Mouse (Mus musculus) forebrain, embryonic 13.5 days (tissue): Measurements from ENCODE around the gene Sh3bp1. TPM values are rescaled to one million over a fixed set of nuclear protein-coding genes. Genes with fewer than 3 reads are reported as not detected.

Source experiments
- ATAC-seq: fragments of 200-750 bp; cut with Nextera tagmentation; 2 replicates; pipeline ENCODE4 v1.8.0; 2017
- H3K27ac ChIP-seq: fragments of 300-500 bp; sonication (generic); 2 replicates; pipeline ENCODE4 v1.5.1; 2015; ENCODE audit warnings: inconsistent platforms, mild to moderate bottlenecking, moderate library complexity
- H3K27me3 ChIP-seq: fragments of 300-500 bp; sonication (generic); 2 replicates; pipeline ENCODE4 v1.6.1; 2015; ENCODE audit warnings: mild to moderate bottlenecking, inconsistent platforms
- H3K36me3 ChIP-seq: fragments of 300-500 bp; sonication (generic); 2 replicates; pipeline ENCODE4 v1.6.1; 2015; ENCODE audit warnings: mild to moderate bottlenecking, inconsistent platforms; ENCODE audit not compliant: poor library complexity, severe bottlenecking
- H3K4me1 ChIP-seq: fragments of 300-500 bp; sonication (generic); 2 replicates; pipeline ENCODE4 v1.6.1; 2015; ENCODE audit warnings: inconsistent platforms
- H3K4me2 ChIP-seq: fragments of 300-500 bp; sonication (generic); 2 replicates; pipeline ENCODE4 v1.6.1; 2015; ENCODE audit warnings: inconsistent platforms, mild to moderate bottlenecking, moderate library complexity
- H3K4me3 ChIP-seq: fragments of 300-500 bp; sonication (generic); 2 replicates; pipeline ENCODE4 v1.5.1; 2015; ENCODE audit warnings: mild to moderate bottlenecking, inconsistent platforms
- H3K9ac ChIP-seq: fragments of 300-500 bp; sonication (generic); 2 replicates; pipeline ENCODE4 v1.6.1; 2015; ENCODE audit warnings: mild to moderate bottlenecking, inconsistent platforms
- H3K9me3 ChIP-seq: fragments of 300-500 bp; sonication (generic); replicated peaks from 2 replicates; pipeline ENCODE4 v1.6.1; 2016; ENCODE audit warnings: inconsistent platforms
- WGBS: fragments of 180-500 bp; shearing (Covaris S2); methylation state at CpG from one replicate; pipeline ENCODE4 v1.1.7; 2015; 5-methylcytosine and 5-hydroxymethylcytosine counted together
- polyA plus RNA-seq: library from polyadenylated mRNA; unstranded; fragments of >200 nt; fragmentation: Nextera tagmentation; extraction: Ambion mirVana; gene quantifications from 2 replicates; pipeline ENCODE4 v1.2.1, GENCODE M21; 2015

Sh3bp1 gene
- polyA plus RNA-seq, 1 experiment from 2014 or later = 3.7 TPM

DNA sequence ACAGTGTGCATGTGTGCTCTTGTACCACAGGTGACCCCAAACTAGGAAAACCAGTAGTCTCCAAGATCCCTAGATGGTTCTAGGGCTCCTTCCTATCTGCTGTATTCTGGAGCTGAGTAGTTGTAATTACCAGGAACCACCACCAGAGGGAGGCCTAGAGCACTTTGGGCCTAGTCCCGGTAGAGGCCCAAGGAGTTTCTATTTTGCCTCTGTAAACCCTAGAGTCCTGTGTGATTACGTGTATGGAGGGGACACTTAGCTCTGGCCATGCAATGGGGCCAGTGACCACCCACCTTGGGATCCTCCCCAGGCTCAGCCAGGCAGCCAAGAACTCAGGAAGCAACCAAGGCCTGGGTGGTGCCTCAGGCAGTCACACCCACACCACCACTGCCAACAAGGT is 3.7 kb downstream of the Sh3bp1 start:
- Histone ChIP-seq H3K4me1 (peaks cover 17% of the 10 kb centered on the region), H3K27ac (no peak overlapping the region), H3K9ac (no peak overlapping the region), H3K36me3 (no peaks in the 10 kb centered on the region), H3K27me3 (peaks cover 26% of the 10 kb centered on the region), H3K4me3 (no peak overlapping the region), H3K9me3 (no peaks in the 10 kb centered on the region), H3K4me2 (no peak overlapping the region)
- 3% methylated on average over 2 of the region's 2 CpGs for WGBS
- ATAC-seq = peak; percentile 33; the same call in 1 of the 2 replicates

DNA sequence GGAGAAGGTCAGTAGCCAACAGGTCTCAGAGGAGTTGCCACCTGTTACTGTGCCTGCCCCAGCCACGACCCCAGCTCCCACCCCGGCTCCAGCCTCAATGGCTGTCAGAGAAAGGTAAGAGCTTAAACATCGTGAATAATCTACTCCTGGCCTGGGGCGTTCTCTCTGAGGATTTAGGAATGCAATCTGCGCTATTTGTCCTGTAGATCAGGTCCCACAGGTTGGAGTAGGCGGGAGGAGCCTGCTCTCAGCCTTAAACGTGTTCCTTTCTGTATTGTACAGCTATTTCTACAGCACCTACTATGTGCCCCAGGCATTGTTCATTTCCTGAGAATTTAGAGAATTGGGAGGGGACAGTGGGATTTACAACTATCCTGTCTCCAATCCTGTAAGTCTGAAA is 8.8 kb downstream of the Sh3bp1 start:
- Histone ChIP-seq H3K4me2 (no peak overlapping the region), H3K27me3 (no peaks in the 10 kb centered on the region), H3K36me3 (no peaks in the 10 kb centered on the region), H3K9ac (no peak overlapping the region), H3K27ac (no peak overlapping the region), H3K4me1 (peaks cover 9% of the 10 kb centered on the region; the same call in 1 of the 2 replicates), H3K4me3 (no peak overlapping the region), H3K9me3 (no peaks in the 10 kb centered on the region)
- WGBS = 86% methylated on average over 7 of the region's 7 CpGs
- no peak for ATAC-seq

DNA sequence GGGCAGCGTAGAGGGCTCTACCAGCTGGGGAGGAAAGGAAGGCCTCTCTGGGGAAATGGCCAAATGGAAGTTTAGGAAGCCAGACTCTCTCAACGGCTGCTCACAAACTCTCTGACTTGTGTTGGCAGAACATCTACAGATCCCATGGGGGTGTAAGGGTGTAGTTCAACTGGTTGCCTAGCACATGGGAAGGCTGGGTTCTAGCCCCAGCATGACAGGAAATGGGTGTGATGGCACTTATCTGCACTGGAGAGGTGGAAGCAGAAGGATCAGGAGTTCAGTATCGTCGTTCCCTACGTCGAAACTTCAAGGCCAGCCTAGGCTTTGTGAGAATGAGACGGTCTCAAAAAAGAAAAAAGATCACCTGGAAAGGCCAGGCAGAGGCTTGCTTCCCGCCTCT is 9.4 kb downstream of the Sh3bp1 start:
- Histone ChIP-seq H3K4me3 (no peak overlapping the region), H3K9me3 (no peaks in the 10 kb centered on the region), H3K4me1 (peaks cover 10% of the 10 kb centered on the region; the same call in 1 of the 2 replicates), H3K36me3 (no peaks in the 10 kb centered on the region), H3K9ac (no peak overlapping the region), H3K4me2 (no peak overlapping the region), H3K27me3 (no peaks in the 10 kb centered on the region), H3K27ac (no peak overlapping the region)
- no peak for ATAC-seq
- 92% methylated on average over 8 of the region's 8 CpGs for WGBS

DNA sequence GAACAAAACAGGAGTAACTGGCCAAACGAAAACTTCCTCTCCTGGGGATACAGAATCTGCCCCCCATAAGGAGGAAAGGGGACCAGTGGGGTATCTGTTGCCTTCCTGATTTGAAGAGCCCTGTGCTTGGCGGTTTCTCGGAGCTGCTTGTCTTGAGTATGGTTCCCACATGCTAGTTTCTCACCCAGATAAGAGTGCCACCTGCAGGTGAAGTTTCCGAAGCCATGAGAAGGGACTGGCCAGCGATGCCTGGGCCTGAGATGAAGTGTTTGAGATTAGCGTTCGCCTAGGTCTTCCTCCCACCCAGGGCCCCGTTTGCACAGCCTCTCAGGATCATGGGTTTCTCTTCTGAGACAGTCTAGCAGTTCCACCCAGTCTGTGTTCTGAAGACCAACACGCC is 12.5 kb downstream of the Sh3bp1 start:
- Histone ChIP-seq H3K4me3 (no peak overlapping the region), H3K36me3 (no peaks in the 10 kb centered on the region), H3K4me2 (no peak overlapping the region), H3K27ac (no peak overlapping the region), H3K4me1 (peaks cover 37% of the 10 kb centered on the region), H3K27me3 (no peaks in the 10 kb centered on the region), H3K9ac (peak overlapping the region; percentile 21; the same call in 1 of the 2 replicates), H3K9me3 (no peaks in the 10 kb centered on the region)
- no peak for ATAC-seq
- 27% methylated on average over 9 of the region's 9 CpGs for WGBS

- under 1% methylated on average over 51 of the region's 51 CpGs for WGBS
- Histone ChIP-seq H3K9me3 (no peaks in the 10 kb centered on the region), H3K9ac (peak within 1 kb of the TSS; percentile 88), H3K27ac (peak within 1 kb of the TSS; percentile 97), H3K4me2 (peak within 1 kb of the TSS; percentile 92), H3K36me3 (peaks cover 8% of the 10 kb centered on the region), H3K27me3 (no peaks in the 10 kb centered on the region), H3K4me3 (peak within 1 kb of the TSS; percentile 81), H3K4me1 (peaks cover 41% of the 10 kb centered on the region)
- peak; percentile 95 for ATAC-seq
Measured at GRCm38 (mm10) chr15:78913632-78914090, 14.1 kb downstream of the Sh3bp1 start, which contains the start of gene Pdxp. Pdxp (plus strand) TSS chr15:78913919.

GRCm38 (mm10) chr15:78914091-78914822 is 14.7 kb downstream of the Sh3bp1 start:
- Histone ChIP-seq H3K27me3 (no peaks in the 10 kb centered on the region), H3K4me3 (peak overlapping the region; percentile 81), H3K36me3 (peaks cover 12% of the 10 kb centered on the region), H3K4me1 (peaks cover 41% of the 10 kb centered on the region), H3K9ac (peak overlapping the region; percentile 88), H3K4me2 (peak overlapping the region; percentile 92), H3K27ac (peak overlapping the region; percentile 97), H3K9me3 (no peaks in the 10 kb centered on the region)
- ATAC-seq = peak; percentile 68
- under 1% methylated on average over 55 of the region's 87 CpGs for WGBS

GRCm38 (mm10) chr15:78914823-78915659 is 15.5 kb downstream of the Sh3bp1 start:
- Histone ChIP-seq H3K27ac (peak overlapping the region; percentile 97), H3K4me3 (peak overlapping the region; percentile 81), H3K4me2 (peak overlapping the region; percentile 92), H3K9ac (peak overlapping the region; percentile 88), H3K9me3 (no peaks in the 10 kb centered on the region), H3K4me1 (peaks cover 41% of the 10 kb centered on the region), H3K36me3 (peaks cover 19% of the 10 kb centered on the region), H3K27me3 (no peaks in the 10 kb centered on the region)
- ATAC-seq = no peak
- WGBS = 58% methylated on average over 8 of the region's 8 CpGs

DNA sequence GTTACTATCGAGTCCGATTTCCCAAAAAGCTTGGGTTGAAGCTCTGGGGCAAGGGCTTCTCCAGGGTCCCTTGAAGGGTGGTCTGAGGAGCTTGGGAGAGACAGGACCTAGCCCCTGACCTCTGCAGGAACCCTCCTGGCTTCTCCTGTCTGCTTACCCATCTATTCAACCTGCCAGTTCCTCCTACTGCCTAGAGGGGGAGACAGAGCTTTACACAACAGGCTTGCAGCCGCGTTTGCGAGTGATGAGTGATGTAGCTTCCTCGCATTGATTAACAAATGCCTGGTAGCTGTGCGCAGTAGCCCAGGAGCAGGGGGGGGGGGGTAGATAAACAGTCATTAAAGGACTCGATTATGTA is 16.1 kb downstream of the Sh3bp1 start:
- Histone ChIP-seq H3K9me3 (no peaks in the 10 kb centered on the region), H3K36me3 (peaks cover 19% of the 10 kb centered on the region), H3K27ac (peak overlapping the region; percentile 76; the same call in 1 of the 2 replicates), H3K4me3 (peak overlapping the region; percentile 81), H3K4me1 (peaks cover 41% of the 10 kb centered on the region), H3K4me2 (peak overlapping the region; percentile 92), H3K9ac (peak overlapping the region; percentile 88), H3K27me3 (no peaks in the 10 kb centered on the region)
- ATAC-seq = peak; percentile 34
- WGBS = 7% methylated on average over 8 of the region's 8 CpGs

- WGBS = 41% methylated on average over 12 of the region's 12 CpGs
Measured at GRCm38 (mm10) chr15:78916052-78916826, 16.7 kb downstream of the Sh3bp1 start.

DNA sequence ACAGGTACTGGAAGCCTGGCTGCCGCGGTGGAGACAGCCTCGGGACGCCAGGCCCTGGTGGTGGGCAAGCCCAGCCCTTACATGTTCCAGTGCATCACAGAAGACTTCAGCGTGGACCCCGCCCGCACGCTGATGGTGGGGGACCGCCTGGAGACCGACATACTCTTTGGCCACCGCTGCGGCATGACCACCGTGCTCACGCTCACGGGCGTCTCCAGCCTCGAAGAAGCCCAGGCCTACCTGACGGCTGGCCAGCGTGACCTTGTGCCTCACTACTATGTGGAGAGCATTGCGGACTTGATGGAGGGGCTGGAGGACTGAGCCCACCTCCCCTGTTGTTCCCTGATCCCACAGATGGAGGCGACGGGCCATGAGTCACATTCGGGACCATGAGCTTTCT is 18.6 kb downstream of the Sh3bp1 start:
- H3K27ac ChIP-seq = no peak overlapping the region
- no peak overlapping the region for H3K4me2 ChIP-seq
- H3K36me3 ChIP-seq = peaks cover 19% of the 10 kb centered on the region
- H3K4me1 ChIP-seq = peaks cover 34% of the 10 kb centered on the region
- H3K4me3 ChIP-seq = no peak overlapping the region
- no peak for ATAC-seq
- no peak overlapping the region for H3K9ac ChIP-seq
- WGBS = 94% methylated on average over 23 of the region's 23 CpGs
- no peaks in the 10 kb centered on the region for H3K9me3 ChIP-seq
- H3K27me3 ChIP-seq = no peaks in the 10 kb centered on the region

More at GRCm38 (mm10) chr15:78916052-78916826, 16.7 kb downstream of the Sh3bp1 start:
- H3K9ac ChIP-seq = peak overlapping the region; percentile 88
- H3K9me3 ChIP-seq = no peaks in the 10 kb centered on the region
- H3K27ac ChIP-seq = peak overlapping the region; percentile 76
- peak overlapping the region; percentile 92 for H3K4me2 ChIP-seq
- H3K4me3 ChIP-seq = peak overlapping the region; percentile 81
- peaks cover 41% of the 10 kb centered on the region for H3K4me1 ChIP-seq
- no peak; the same call in 1 of the 2 replicates for ATAC-seq
- no peaks in the 10 kb centered on the region for H3K27me3 ChIP-seq
- H3K36me3 ChIP-seq = peaks cover 19% of the 10 kb centered on the region

- no peak for ATAC-seq
- Histone ChIP-seq H3K36me3 (peaks cover 19% of the 10 kb centered on the region), H3K4me2 (no peak overlapping the region), H3K27ac (no peak overlapping the region), H3K27me3 (no peaks in the 10 kb centered on the region), H3K9ac (no peak overlapping the region), H3K4me3 (no peak overlapping the region), H3K4me1 (peaks cover 25% of the 10 kb centered on the region), H3K9me3 (no peaks in the 10 kb centered on the region)
- 89% methylated on average over 12 of the region's 12 CpGs for WGBS
Measured at GRCm38 (mm10) chr15:78919914-78920313, 20.3 kb downstream of the Sh3bp1 start.
